28 mouse cellular contexts compared by ENCODE assay signal in genomic region chr15:74294109-74294508, GRCm38 (mm10).
DNase-seq lines count a peak whose midpoint lies in the region; ATAC-seq and TF ChIP-seq lines count a peak whose summit lies in the region.
"Had no signal": no experiment of that assay in that cellular context is flagged by ENCODE, and none has a peak within 500 bp of the region (broad histone marks: within the 10 kb centered on the region; RNA-seq: fewer than 3 reads in every experiment).

No protein-coding gene starts in this region.

- 77% methylated on average over 10 of the region's 10 CpGs for WGBS in hindbrain, embryonic 10.5 days
- WGBS in hindbrain, postnatal 0 days: 64% methylated on average over 10 of the region's 10 CpGs
- 62% methylated on average over 10 of the region's 10 CpGs for WGBS in neural tube, embryonic 13.5 days
- 63% methylated on average over 10 of the region's 10 CpGs for WGBS in neural tube, embryonic 15.5 days
- 69% methylated on average over 10 of the region's 10 CpGs for WGBS in kidney, embryonic 15.5 days

- peak overlapping the region; percentile 2; the same call in 1 of the 2 replicates for H3K27ac ChIP-seq in hindbrain, embryonic 10.5 days
- H3K27ac ChIP-seq in hindbrain, postnatal 0 days: no peak overlapping the region
- 0 out of 2 replicates have a peak overlapping the region, but pooled peaks have one; percentile 28 for H3K27ac ChIP-seq in neural tube, embryonic 13.5 days (replicated peaks)
- H3K27ac ChIP-seq in neural tube, embryonic 15.5 days (replicated peaks): no peak overlapping the region
- no peak overlapping the region for H3K27ac ChIP-seq in kidney, embryonic 15.5 days
- H3K27ac ChIP-seq: left cerebral cortex, adult 2 months; limb, embryonic 13.5 days; lung, embryonic 15.5 days; midbrain, embryonic 15.5 days had no signal

- no peak overlapping the region for H3K4me3 ChIP-seq in hindbrain, embryonic 10.5 days
- no peak overlapping the region for H3K4me3 ChIP-seq in hindbrain, postnatal 0 days (ENCODE audit: low read length)
- H3K4me3 ChIP-seq in neural tube, embryonic 13.5 days: no peak overlapping the region
- no peak overlapping the region for H3K4me3 ChIP-seq in neural tube, embryonic 15.5 days (replicated peaks)
- no peak overlapping the region for H3K4me3 ChIP-seq in kidney, embryonic 15.5 days (replicated peaks)
- H3K4me3 ChIP-seq: erythroblast, embryonic 14.5 days; left cerebral cortex, adult 2 months; limb, embryonic 13.5 days; lung, embryonic 15.5 days; midbrain, embryonic 15.5 days had no signal

- H3K4me1 ChIP-seq in hindbrain, embryonic 10.5 days (replicated peaks): peaks cover 27% of the 10 kb centered on the region
- no peaks in the 10 kb centered on the region for H3K4me1 ChIP-seq in hindbrain, postnatal 0 days (ENCODE audit: insufficient read depth, low read length)
- H3K4me1 ChIP-seq in neural tube, embryonic 13.5 days (replicated peaks): peaks cover 30% of the 10 kb centered on the region
- peaks cover 17% of the 10 kb centered on the region for H3K4me1 ChIP-seq in neural tube, embryonic 15.5 days
- no peaks in the 10 kb centered on the region for H3K4me1 ChIP-seq in kidney, embryonic 15.5 days
- H3K4me1 ChIP-seq: limb, embryonic 13.5 days; lung, embryonic 15.5 days had no signal

- ATAC-seq in hindbrain, postnatal 0 days: no peak
- ATAC-seq in neural tube, embryonic 13.5 days (ENCODE audit: low read depth): 0 out of 2 replicates have a peak, but pooled peaks have one; percentile 15
- ATAC-seq in neural tube, embryonic 15.5 days (ENCODE audit: low FRiP score): no peak
- ATAC-seq in kidney, embryonic 15.5 days (replicated peaks; ENCODE audit: low FRiP score): no peak
- ATAC-seq: intestine, postnatal 0 days; midbrain, embryonic 15.5 days had no signal

- H3K9me3 ChIP-seq in hindbrain, embryonic 10.5 days: no peaks in the 10 kb centered on the region
- H3K9me3 ChIP-seq in hindbrain, postnatal 0 days (ENCODE audit: low read length): no peaks in the 10 kb centered on the region
- H3K9me3 ChIP-seq in neural tube, embryonic 13.5 days: no peaks in the 10 kb centered on the region
- no peaks in the 10 kb centered on the region for H3K9me3 ChIP-seq in neural tube, embryonic 15.5 days (replicated peaks)
- no peaks in the 10 kb centered on the region for H3K9me3 ChIP-seq in kidney, embryonic 15.5 days (replicated peaks)
- H3K9me3 ChIP-seq: limb, embryonic 13.5 days; lung, embryonic 15.5 days; midbrain, embryonic 15.5 days had no signal

- no peak for DNase-seq in hindbrain, embryonic 10.5 days (ENCODE audit: low spot score)
- DNase-seq in hindbrain, postnatal 0 days (ENCODE audit: low spot score): no peak
- DNase-seq in Muller cell, postnatal 12 days (ENCODE audit: inconsistent ontology term): peak; percentile 72
- peak; percentile 46 for DNase-seq in retina, embryonic 14.5 days (ENCODE audit: low spot score)
- DNase-seq in cerebellum, adult 9-11 months: no peak
- DNase-seq: adrenal gland, adult 8-10 months; cerebellum, adult 11 months; cerebellum, postnatal 10 days; gastrocnemius, postnatal 10 days; heart, postnatal 14 days; kidney, adult 9 months; kidney, postnatal 14 days; layer of hippocampus, adult 9-11 months; lung, postnatal 36 days; right cerebral cortex, postnatal 25 days; spleen, adult 18-20 months; thymus, adult 18-20 months; thymus, postnatal 25 days had no signal

- H3K9ac ChIP-seq in hindbrain, postnatal 0 days (replicated peaks; ENCODE audit: low read length): no peak overlapping the region
- no peak overlapping the region for H3K9ac ChIP-seq in neural tube, embryonic 13.5 days
- H3K9ac ChIP-seq in neural tube, embryonic 15.5 days (replicated peaks): no peak overlapping the region
- no peak overlapping the region for H3K9ac ChIP-seq in kidney, embryonic 15.5 days
- H3K9ac ChIP-seq: limb, embryonic 13.5 days; lung, embryonic 15.5 days; midbrain, embryonic 15.5 days had no signal

- no peaks in the 10 kb centered on the region for H3K27me3 ChIP-seq in hindbrain, embryonic 10.5 days (ENCODE audit: insufficient read depth, poor library complexity, severe bottlenecking)
- no peaks in the 10 kb centered on the region for H3K27me3 ChIP-seq in hindbrain, postnatal 0 days (ENCODE audit: insufficient read depth, low read length)
- no peaks in the 10 kb centered on the region for H3K27me3 ChIP-seq in neural tube, embryonic 13.5 days
- 0 out of 2 replicates have a peak, but pooled peaks cover 3% of the 10 kb centered on the region for H3K27me3 ChIP-seq in neural tube, embryonic 15.5 days (replicated peaks)
- peaks cover 3% of the 10 kb centered on the region; the same call in 1 of the 2 replicates for H3K27me3 ChIP-seq in kidney, embryonic 15.5 days
- H3K27me3 ChIP-seq: lung, embryonic 15.5 days; midbrain, embryonic 15.5 days had no signal

- H3K4me2 ChIP-seq in hindbrain, postnatal 0 days (ENCODE audit: low read depth, low read length): no peak overlapping the region
- no peak overlapping the region for H3K4me2 ChIP-seq in neural tube, embryonic 13.5 days
- no peak overlapping the region for H3K4me2 ChIP-seq in neural tube, embryonic 15.5 days
- no peak overlapping the region for H3K4me2 ChIP-seq in kidney, embryonic 15.5 days
- H3K4me2 ChIP-seq: limb, embryonic 13.5 days; liver, embryonic 11.5 days; lung, embryonic 15.5 days; midbrain, embryonic 15.5 days had no signal

- H3K36me3 ChIP-seq in hindbrain, embryonic 10.5 days: no peaks in the 10 kb centered on the region
- no peaks in the 10 kb centered on the region for H3K36me3 ChIP-seq in hindbrain, postnatal 0 days (ENCODE audit: insufficient read depth, low read length)
- H3K36me3 ChIP-seq in neural tube, embryonic 13.5 days: no peaks in the 10 kb centered on the region
- H3K36me3 ChIP-seq in neural tube, embryonic 15.5 days: no peaks in the 10 kb centered on the region
- H3K36me3 ChIP-seq in kidney, embryonic 15.5 days: no peaks in the 10 kb centered on the region
- H3K36me3 ChIP-seq: limb, embryonic 13.5 days; lung, embryonic 15.5 days; midbrain, embryonic 15.5 days had no signal

- TF ChIP-seq CTCF in hindbrain, postnatal 0 days (IDR thresholded peaks at IDR 0.05; ENCODE audit: low read depth): no peak

Comparison
In these comparisons a context has a peak if more than half of its experiments do, and no peak if none do; other contexts are left out.
1. H3K27ac ChIP-seq: peak in hindbrain, embryonic 10.5 days (single experiment) and neural tube, embryonic 13.5 days (single experiment); none in hindbrain, postnatal 0 days (single experiment), neural tube, embryonic 15.5 days (single experiment) and kidney, embryonic 15.5 days (single experiment).
2. DNase-seq: peak in Muller cell, postnatal 12 days (single experiment) and retina, embryonic 14.5 days (single experiment); none in hindbrain, embryonic 10.5 days (single experiment), hindbrain, postnatal 0 days (single experiment) and cerebellum, adult 9-11 months (single experiment).